Mouse (Mus musculus) c-Kit-positive CD71-negative TER-119-negative erythroid progenitor cells, embryonic 14.5 days (primary cell): ENCODE measurements around the gene Cops8.

Source experiments
- DNase-seq: peaks from one replicate; pipeline ENCODE4 v3.0.0-alpha.2; 2013; ENCODE audit warnings: low read depth

Cops8 gene

GRCm38 (mm10) chr1:90602759-90603560 lies at the start of gene Cops8:
TSS of gene Cops8 (plus strand) at chr1:90602981.
- peak; percentile 92 for DNase-seq

GRCm38 (mm10) chr1:90557140-90557539 lies 45.6 kb upstream of the Cops8 start:
- DNase-seq = no peak

- no peak for DNase-seq
Measured at GRCm38 (mm10) chr1:90560942-90561726, 41.6 kb upstream of the Cops8 start.

GRCm38 (mm10) chr1:90563945-90564344 lies 38.8 kb upstream of the Cops8 start:
- no peak for DNase-seq

DNA sequence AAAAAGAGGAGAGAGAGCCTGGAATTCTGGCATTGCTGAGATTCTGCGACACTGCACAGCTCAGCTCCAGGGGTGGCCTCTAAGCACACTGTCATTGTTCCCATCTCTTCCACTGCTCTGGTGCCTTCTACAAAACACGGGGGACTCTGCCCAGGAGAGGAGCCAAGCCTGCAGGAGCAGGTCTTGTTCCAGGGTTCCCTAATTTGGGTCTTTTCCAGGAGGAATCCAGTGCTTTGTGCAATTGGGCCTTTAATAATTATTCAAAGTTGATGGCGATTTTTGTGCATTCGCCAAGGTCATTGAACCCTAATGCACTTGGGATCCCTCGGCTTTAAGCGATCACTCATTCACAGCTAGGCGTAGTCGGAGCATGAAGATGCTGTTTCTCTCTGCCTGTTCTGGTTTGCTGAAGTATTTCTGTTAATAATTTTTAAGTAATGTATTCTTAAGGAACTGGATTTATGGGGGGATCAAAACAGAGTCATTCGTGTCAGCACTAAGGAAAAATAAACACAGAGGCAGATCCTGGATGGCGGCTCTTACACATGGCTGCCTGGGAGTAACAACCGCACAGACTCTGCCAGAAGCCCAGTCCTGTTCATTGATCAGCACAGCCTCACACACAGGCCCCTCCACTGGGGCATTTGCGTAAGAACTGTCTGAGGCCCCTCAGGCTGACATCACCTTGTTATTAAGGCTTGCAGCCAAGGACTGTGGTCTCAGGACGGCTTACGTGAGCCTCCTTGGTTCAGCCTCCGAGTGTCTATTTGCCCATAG lies 35.9 kb upstream of the Cops8 start:
- no peak for DNase-seq

DNA sequence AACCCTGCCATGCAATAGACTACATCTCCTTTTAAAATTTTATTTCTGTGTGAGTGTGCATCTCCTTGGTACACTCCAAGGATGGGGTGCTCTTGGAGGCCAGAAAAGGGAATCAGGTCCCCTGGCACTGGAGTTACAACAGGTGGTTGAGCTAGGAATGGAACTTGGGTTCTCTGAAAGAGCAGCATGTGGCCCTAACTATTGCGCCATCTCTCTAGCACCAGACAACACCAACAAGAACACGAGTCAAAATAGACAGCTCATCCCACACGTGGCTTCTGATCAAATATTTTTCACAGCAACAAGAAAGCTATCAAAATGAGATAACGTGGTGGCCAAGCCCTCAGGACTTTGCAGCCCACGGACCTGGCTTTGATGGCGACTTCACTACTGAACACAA lies 28.9 kb upstream of the Cops8 start:
- no peak for DNase-seq

DNA sequence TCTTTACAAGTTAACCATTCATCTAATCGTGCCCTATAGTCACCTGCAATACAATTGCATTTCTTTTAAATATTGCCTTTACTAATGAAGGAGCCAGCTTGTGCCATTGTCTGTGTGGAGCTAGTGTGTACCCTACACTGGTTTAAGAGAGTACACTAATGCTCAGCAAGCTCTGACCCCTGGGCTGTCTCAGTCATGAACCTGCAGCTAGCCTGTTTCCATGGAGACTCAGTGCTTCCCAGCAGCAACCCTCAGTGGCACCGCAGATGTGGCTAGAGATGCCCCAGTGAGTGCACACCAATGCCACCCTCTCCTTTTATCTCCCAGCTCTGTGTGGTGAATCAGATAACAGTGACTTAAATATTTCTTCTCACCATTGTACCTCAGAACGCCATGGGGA lies 27.9 kb upstream of the Cops8 start:
- DNase-seq = no peak

DNA sequence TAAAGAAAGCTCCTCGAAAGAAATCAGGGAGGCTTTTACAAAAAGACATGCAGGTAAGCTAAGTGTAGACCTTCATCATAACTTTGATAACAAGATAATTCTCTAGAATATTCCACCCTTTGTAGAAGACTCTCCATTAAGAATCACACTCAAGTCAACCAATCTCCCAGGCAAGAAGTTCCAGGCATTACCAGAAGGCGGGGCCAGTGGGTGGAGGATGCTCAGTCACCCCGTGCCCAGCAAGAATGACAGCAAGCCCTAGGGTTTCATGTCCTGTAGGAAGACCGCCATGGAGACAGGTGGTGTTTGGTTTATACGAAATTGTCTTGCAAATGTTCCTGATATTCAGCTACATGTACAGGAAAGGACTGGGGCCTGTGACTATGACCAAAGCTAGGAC lies 25.4 kb upstream of the Cops8 start:
- DNase-seq = no peak

GRCm38 (mm10) chr1:90582635-90583034 lies 20.1 kb upstream of the Cops8 start:
- no peak for DNase-seq

DNA sequence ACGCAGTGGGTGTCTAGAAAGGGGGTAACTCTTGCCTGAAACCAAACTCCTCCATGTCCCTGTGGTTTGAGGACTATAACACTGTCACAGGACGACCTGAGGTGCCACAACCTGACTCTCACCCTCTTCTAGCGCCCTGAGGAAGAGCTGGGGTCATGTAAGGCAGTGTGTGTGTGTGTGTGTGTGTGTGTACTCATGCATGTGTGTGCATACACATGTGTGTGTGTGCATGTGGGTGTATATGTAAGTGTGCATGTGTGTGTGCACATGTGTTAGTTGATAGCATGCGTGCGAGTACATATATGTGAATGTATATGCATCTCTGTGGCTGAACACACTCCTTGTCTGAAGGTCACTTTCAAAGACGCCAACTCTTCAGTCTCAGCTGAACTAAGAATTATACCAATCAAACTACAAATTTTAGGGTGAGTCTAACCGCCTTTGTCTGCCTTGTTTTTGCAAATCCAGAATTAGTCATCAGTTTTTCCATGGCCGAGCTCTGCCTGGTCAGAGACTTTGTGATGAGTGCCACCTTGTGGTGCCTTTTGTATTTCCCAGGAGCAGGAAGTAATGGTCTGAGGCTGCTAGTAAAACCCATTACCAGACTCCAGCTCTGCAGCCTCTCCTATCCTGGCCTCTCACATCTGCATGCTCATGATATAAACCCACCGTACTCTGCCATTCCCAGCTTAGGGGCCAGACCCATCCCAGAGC lies 14.6 kb upstream of the Cops8 start:
- DNase-seq = peak; percentile 42

GRCm38 (mm10) chr1:90590797-90591196 lies 12.0 kb upstream of the Cops8 start:
- peak; percentile 57 for DNase-seq

DNA sequence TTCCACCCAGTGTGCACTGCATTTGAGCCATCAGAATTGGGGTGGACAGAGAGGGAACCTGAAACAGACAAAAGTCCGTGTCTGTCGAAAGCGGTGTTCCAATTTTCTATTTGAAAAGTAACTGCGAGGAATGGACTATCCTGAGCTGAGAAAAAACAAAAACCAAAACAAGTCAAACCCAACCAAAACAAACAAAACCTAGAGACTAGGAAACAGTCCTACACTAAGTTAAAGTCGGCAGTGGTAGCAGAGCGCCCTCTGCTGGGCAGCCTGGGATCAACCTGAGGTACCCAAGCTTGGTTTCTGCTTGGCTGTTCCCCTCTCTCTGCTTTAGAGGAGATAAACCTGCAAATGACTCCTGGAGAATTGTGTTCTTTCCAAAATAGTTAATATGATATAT lies 10.0 kb upstream of the Cops8 start:
- peak; percentile 38 for DNase-seq

- no peak for DNase-seq
Measured at GRCm38 (mm10) chr1:90599226-90599625, 3.6 kb upstream of the Cops8 start.

GRCm38 (mm10) chr1:90601096-90601495 lies 1.7 kb upstream of the Cops8 start:
- DNase-seq = no peak

GRCm38 (mm10) chr1:90603561-90603887 lies 743 bp downstream of the Cops8 start:
- DNase-seq = no peak

DNA sequence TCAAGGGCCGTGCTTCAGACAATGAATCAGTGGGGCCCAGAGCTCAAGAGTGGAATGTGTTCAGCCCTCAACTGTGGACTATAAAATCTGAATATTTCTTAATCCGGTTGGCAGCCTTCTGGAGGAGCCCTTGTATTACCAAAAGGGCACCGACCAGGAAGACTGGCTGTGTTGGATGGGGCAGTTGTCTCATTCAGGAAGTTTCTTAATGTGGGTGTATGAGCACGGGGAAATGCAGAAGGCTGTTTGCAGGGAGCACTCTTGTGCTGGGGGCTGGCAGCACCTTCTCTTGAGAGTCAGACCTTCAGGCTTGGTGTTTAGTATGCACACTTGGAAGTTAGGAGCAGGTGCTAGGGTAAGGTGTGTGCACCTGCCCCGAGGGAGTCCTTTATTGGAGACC lies 6.6 kb downstream of the Cops8 start:
- no peak for DNase-seq

DNA sequence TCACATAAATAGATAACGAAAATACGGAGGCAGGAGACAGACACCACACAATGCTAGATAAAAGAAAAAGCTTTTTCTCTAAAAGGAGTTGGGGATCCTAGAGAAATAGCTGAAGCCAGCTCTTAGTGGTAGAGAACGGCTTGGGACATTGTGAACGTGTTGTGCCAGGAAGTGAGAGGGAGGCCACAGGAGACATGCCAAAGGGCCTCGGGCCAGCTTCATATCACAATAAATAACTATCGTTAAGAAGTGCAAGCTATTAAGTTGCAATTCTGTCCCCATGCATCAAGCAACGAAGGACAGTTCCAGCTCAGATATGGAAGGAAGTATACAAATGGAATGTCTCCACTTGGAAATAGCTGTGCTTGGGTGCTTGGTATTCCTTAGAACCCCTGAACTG lies 14.5 kb downstream of the Cops8 start:
- DNase-seq = no peak

DNA sequence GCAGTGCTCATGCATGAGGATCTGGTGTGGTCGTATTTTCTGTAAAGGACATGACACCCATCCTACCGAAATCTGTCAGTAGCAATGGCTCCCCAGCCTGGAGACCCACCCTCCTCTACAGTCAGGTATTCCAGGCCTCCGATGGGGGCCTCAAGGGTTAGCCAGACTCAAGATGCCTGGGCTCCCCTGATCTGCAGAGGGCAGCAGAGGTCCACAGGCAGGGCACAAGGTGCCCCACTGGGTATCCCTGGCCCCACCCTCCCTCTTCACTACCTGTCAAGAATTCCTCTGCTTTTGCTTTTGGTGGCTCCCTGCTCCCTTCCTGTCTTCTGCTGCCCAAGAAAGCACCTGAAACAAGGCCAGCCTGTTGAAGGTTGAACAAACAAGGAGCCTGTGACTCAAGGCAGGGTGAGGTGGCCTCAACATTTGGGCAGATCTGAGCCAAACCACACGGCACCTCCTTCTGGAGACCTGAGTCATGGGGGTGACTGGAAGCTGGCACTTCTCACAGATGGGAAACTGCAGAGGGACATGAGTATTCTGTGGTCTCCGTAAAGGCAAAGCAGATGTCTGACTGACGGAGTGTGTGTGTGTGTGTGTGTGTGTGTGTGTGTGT lies 30.7 kb downstream of the Cops8 start:
- no peak for DNase-seq

GRCm38 (mm10) chr1:90634205-90634745 lies 31.5 kb downstream of the Cops8 start:
- no peak for DNase-seq

DNA sequence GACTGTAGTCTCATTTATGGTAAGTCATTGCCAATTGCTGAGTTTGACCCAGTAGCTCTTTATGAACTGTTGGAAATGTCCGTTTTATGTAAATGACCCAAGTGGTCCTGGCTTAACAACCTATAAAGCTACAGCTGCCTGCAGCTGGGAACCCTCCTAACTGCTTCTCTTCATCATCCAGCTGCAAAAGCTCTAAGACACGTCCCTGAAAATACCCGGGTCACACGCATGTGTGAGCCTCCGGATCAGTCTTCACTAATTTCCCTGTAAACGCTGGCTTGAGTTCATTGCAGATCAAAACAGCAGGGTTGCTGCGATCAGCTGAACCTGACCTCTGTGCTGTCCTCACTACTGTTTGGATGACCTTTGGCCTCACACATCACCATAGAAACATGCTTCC lies 35.6 kb downstream of the Cops8 start:
- DNase-seq = no peak

- peak; percentile 28 for DNase-seq
Measured at GRCm38 (mm10) chr1:90650781-90651437, 48.1 kb downstream of the Cops8 start.
